Mouse (Mus musculus) spleen, adult 2 months (tissue): ENCODE data around the gene Pycr2. TPM values are rescaled to one million over a fixed set of nuclear protein-coding genes. Genes with fewer than 3 reads are reported as not detected.
A peak's percentile ranks its signal among the peaks of the same experiment; 100 is the strongest.

Experiments
- DNase-seq, 2 experiments: peaks; one replicate each; pipeline versions ENCODE4 v3.0.0 to v3.0.0-alpha.2; 2012 to 2021; ENCODE audit warnings: low spot score in 2 of 2, low read depth in 1 of 2
- H3K27ac ChIP-seq: fragments of 200-500 bp; 2 replicates; pipeline ENCODE4 v1.5.1; 2012; ENCODE audit warnings: low read length, inconsistent platforms; ENCODE audit not compliant: insufficient read depth
- H3K27me3 ChIP-seq: fragments of 200-500 bp; 2 replicates; pipeline ENCODE4 v1.6.1; 2012; ENCODE audit warnings: mild to moderate bottlenecking, moderate library complexity, low read length, inconsistent platforms; ENCODE audit not compliant: control insufficient read depth, insufficient read depth
- H3K36me3 ChIP-seq: fragments of 200-500 bp; 2 replicates; pipeline ENCODE4 v1.6.1; 2012; ENCODE audit warnings: mild to moderate bottlenecking, low read length, inconsistent platforms; ENCODE audit not compliant: control insufficient read depth, insufficient read depth
- H3K4me1 ChIP-seq: fragments of 200-500 bp; 2 replicates; pipeline ENCODE4 v1.6.1; 2011; ENCODE audit warnings: inconsistent platforms; ENCODE audit not compliant: control insufficient read depth, insufficient read depth, insufficient read length
- H3K4me3 ChIP-seq: fragments of 200-500 bp; 2 replicates; pipeline ENCODE4 v1.5.1; 2011; ENCODE audit warnings: mild to moderate bottlenecking, inconsistent platforms; ENCODE audit not compliant: insufficient read depth, insufficient read length; ENCODE audit errors: extremely low read depth
- CTCF ChIP-seq: fragments of 200-500 bp; IDR thresholded peaks from 2 replicates; pipeline ENCODE4 v1.5.1; 2011; ENCODE audit warnings: mild to moderate bottlenecking, inconsistent platforms; ENCODE audit not compliant: insufficient read depth, insufficient read length, insufficient replicate concordance; ENCODE audit errors: extremely low read depth
- POLR2A ChIP-seq: fragments of 200-500 bp; IDR thresholded peaks from 2 replicates; pipeline ENCODE4 v1.6.1; 2011; ENCODE audit warnings: low read depth, low read length, inconsistent platforms
- WGBS: fragments of 180-500 bp; shearing (Covaris S2); methylation state at CpG from one replicate; pipeline ENCODE4 v1.1.7; 2018; 5-methylcytosine and 5-hydroxymethylcytosine counted together
- polyA plus RNA-seq: library from polyadenylated mRNA; depleted of rRNA; stranded (reverse); fragments of >200 nt; gene quantifications from 2 replicates; pipeline ENCODE4 v1.2.3, GENCODE M21; 2012

The Pycr2 gene
- polyA plus RNA-seq, 1 experiment: 41.7 TPM

- H3K36me3 ChIP-seq: no peaks in the 10 kb centered on the region
- peaks cover 4% of the 10 kb centered on the region; the same call in 1 of the 2 replicates for H3K4me1 ChIP-seq
- no peak overlapping the region for H3K27ac ChIP-seq
- no peaks in the 10 kb centered on the region for H3K27me3 ChIP-seq
- WGBS: 25% methylated on average over 9 of the region's 9 CpGs
- TF ChIP-seq CTCF: peak; percentile 57; the same call in 1 of the 2 replicates
- no peak for TF ChIP-seq POLR2A
- DNase-seq: peak; percentile 49 to 71
- H3K4me3 ChIP-seq: no peak overlapping the region
Measured at GRCm38 (mm10) chr1:180873861-180874484, 30.1 kb upstream of the Pycr2 start.

GRCm38 (mm10) chr1:180874615-180875014 lies 29.5 kb upstream of the Pycr2 start:
- Histone ChIP-seq H3K36me3 (no peaks in the 10 kb centered on the region), H3K4me3 (no peak overlapping the region), H3K27ac (no peak overlapping the region), H3K27me3 (no peaks in the 10 kb centered on the region), H3K4me1 (peaks cover 4% of the 10 kb centered on the region; the same call in 1 of the 2 replicates)
- WGBS: 81% methylated on average over 2 of the region's 2 CpGs
- DNase-seq: no peak
- TF ChIP-seq POLR2A (no peak), CTCF (no peak)

DNA sequence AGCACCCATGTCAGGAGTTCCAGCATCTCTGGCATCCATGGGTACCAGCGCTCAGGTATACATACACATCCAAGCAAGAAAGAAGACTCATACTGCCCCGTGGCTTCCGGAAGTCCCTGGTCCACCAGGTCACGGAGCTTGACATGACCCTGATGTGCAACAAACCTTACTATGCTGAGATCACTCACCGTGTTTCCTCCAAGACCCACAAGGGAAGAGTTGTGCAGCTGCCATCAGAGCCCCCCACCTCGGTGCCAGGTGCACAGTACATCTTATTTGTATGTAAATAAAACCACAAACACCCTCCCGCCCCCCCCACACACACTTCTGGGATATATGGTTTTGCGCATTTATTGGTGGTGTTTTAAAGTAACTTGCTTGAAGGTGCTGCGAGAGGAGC lies 29.0 kb upstream of the Pycr2 start:
- Histone ChIP-seq H3K4me3 (no peak overlapping the region), H3K4me1 (peaks cover 4% of the 10 kb centered on the region; the same call in 1 of the 2 replicates), H3K27me3 (no peaks in the 10 kb centered on the region), H3K27ac (0 out of 2 replicates have a peak overlapping the region, but pooled peaks have one; percentile 14), H3K36me3 (no peaks in the 10 kb centered on the region)
- TF ChIP-seq POLR2A (no peak), CTCF (no peak)
- peak in 1 of 2 experiments; percentile 16 for DNase-seq
- WGBS: 47% methylated on average over 9 of the region's 9 CpGs

DNA sequence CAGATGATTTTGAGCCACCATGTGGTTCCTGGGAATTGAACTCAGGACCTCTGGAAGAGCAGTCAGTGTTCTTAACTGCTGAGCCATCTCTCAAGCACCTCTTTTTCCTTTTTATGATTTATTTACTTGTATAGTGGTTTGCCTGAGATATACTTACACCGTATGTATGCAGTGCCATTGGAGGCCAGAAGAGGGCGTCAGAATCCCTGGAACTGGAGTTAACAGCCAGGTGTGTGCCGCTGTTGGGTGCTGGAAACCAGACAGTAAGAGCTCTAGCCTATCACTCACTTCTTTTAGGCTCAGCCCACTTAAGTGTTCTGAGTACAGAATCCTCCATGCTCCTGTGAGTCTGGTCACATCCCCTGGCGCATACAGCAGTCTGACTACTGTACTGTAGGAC lies 26.6 kb upstream of the Pycr2 start:
- Histone ChIP-seq H3K4me1 (peaks cover 4% of the 10 kb centered on the region; the same call in 1 of the 2 replicates), H3K27me3 (no peaks in the 10 kb centered on the region), H3K27ac (no peak overlapping the region), H3K4me3 (no peak overlapping the region), H3K36me3 (no peaks in the 10 kb centered on the region)
- no peak for DNase-seq
- no peak for TF ChIP-seq POLR2A
- WGBS: 87% methylated on average over 4 of the region's 4 CpGs

DNA sequence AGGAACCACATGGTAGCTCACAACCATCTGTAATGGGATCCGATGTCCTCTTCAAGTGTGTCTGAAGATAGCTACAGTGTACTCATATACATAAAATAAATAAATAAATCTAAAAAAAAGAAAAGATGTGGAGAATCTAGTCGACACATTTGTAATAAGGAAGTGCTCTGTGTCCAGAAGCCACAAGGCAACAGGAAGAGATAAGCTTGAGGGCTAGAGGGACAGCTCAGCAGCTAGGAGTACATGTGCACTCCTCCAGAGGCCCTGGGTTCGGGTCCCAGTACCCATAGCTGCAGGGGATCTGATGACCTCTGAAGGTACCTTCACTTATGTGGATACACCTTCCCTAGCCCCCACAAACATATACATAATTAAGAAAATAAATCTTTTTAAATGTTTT lies 22.3 kb upstream of the Pycr2 start:
- WGBS: 41% methylated on average over 3 of the region's 3 CpGs
- Histone ChIP-seq H3K27me3 (no peaks in the 10 kb centered on the region), H3K4me3 (no peak overlapping the region), H3K4me1 (peaks cover 13% of the 10 kb centered on the region), H3K27ac (no peak overlapping the region), H3K36me3 (no peaks in the 10 kb centered on the region)
- no peak for TF ChIP-seq CTCF
- no peak for DNase-seq

DNA sequence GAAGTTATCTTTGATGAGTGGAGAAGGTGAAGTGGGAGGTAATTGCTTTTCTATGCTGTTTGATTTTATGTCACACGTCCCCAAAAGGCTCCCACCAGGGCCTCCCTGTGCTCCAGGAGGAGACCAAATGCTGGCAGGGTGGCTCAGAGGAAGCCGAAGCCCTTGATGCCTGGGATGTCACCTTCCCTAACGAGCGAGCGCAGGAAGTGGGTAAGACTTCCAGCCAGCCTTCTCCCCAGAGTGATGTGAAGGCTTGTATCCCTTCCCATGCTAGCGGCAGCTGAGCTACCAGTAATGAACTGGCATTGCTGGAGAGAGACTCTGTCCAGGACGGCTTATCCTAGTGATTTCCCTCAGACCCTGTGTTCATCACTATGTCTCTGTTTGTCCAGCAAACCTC lies 20.4 kb upstream of the Pycr2 start:
- H3K4me3 ChIP-seq: no peak overlapping the region
- no peaks in the 10 kb centered on the region for H3K36me3 ChIP-seq
- H3K4me1 ChIP-seq: peaks cover 13% of the 10 kb centered on the region
- no peaks in the 10 kb centered on the region for H3K27me3 ChIP-seq
- no peak for DNase-seq
- H3K27ac ChIP-seq: no peak overlapping the region
- TF ChIP-seq CTCF: no peak
- TF ChIP-seq POLR2A: no peak
- 25% methylated on average over 7 of the region's 7 CpGs for WGBS

DNA sequence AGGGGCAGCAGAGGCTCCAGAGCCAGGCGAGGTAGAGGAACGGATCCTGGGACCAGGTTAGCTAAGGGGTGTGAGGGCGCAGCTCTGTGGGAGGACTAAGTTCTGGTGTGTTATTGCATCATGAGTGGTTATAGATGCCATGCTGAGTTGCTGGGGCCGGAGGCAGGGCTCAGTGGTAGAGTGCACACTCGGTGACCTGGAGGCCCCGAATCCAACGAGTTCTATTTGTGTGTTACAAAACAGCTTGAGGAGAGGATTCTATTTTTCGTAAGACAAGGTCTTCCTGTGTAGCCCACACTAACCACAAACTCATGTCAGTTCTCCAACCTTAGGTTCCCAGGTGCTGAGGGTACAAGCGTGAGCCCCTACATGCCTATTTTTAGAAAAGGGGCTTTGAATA lies 19.6 kb upstream of the Pycr2 start:
- TF ChIP-seq CTCF (no peak), POLR2A (no peak)
- no peak for DNase-seq
- Histone ChIP-seq H3K27ac (no peak overlapping the region), H3K4me3 (no peak overlapping the region), H3K4me1 (peaks cover 13% of the 10 kb centered on the region), H3K27me3 (no peaks in the 10 kb centered on the region), H3K36me3 (no peaks in the 10 kb centered on the region)
- WGBS: 15% methylated on average over 9 of the region's 9 CpGs
